Mouse (Mus musculus) liver, embryonic 16.5 days (tissue): Measurements from ENCODE around the gene Gtf2a1l. TPM values are rescaled to one million over a fixed set of nuclear protein-coding genes. Genes with fewer than 3 reads are reported as not detected.
A peak's percentile ranks its signal among the peaks of the same experiment; 100 is the strongest.

Experiments
- ATAC-seq: fragments of 200-750 bp; cut with Nextera tagmentation; 2 replicates; pipeline ENCODE4 v1.8.0; 2017; ENCODE audit warnings: low read depth, mild to moderate bottlenecking, moderate number of reproducible peaks, moderate library complexity
- H3K27ac ChIP-seq: fragments of 300-500 bp; sonication (generic); 2 replicates; pipeline ENCODE4 v1.5.1; 2014; ENCODE audit warnings: mild to moderate bottlenecking, low read length
- H3K27me3 ChIP-seq: fragments of 300-500 bp; sonication (generic); 2 replicates; pipeline ENCODE4 v1.6.1; 2014; ENCODE audit warnings: low read depth, low read length, mixed read lengths; ENCODE audit not compliant: control insufficient read depth, insufficient read depth
- H3K36me3 ChIP-seq: fragments of 300-500 bp; sonication (generic); 2 replicates; pipeline ENCODE4 v1.6.1; 2014; ENCODE audit warnings: mild to moderate bottlenecking; ENCODE audit not compliant: control insufficient read depth, insufficient read depth
- H3K4me1 ChIP-seq: fragments of 300-500 bp; sonication (generic); 2 replicates; pipeline ENCODE4 v1.6.1; 2014; ENCODE audit warnings: low read depth, low read length, mixed read lengths; ENCODE audit not compliant: control insufficient read depth
- H3K4me2 ChIP-seq: fragments of 300-500 bp; sonication (generic); 2 replicates; pipeline ENCODE4 v1.6.1; 2014; ENCODE audit warnings: low read depth, low read length, mixed read lengths
- H3K4me3 ChIP-seq: fragments of 300-500 bp; sonication (generic); 2 replicates; pipeline ENCODE4 v1.5.1; 2014; ENCODE audit warnings: low read depth, mild to moderate bottlenecking, low read length
- H3K9ac ChIP-seq: fragments of 300-500 bp; sonication (generic); 2 replicates; pipeline ENCODE4 v1.6.1; 2014; ENCODE audit warnings: low read depth, low read length
- H3K9me3 ChIP-seq: fragments of 300-500 bp; sonication (generic); replicated peaks from 2 replicates; pipeline ENCODE4 v1.6.1; 2016; ENCODE audit warnings: low read length; ENCODE audit not compliant: control insufficient read depth
- WGBS: fragments of 180-500 bp; shearing (Covaris S2); extraction: QIAGEN DNeasy Blood & Tissue Kit; methylation state at CpG from one replicate; pipeline ENCODE4 v1.1.7; 2014; ENCODE audit not compliant: insufficient replicate concordance; 5-methylcytosine and 5-hydroxymethylcytosine counted together
- polyA plus RNA-seq: library from polyadenylated mRNA; unstranded; fragments of >200 nt; fragmentation: Nextera tagmentation; extraction: Ambion mirVana; gene quantifications from 2 replicates; pipeline ENCODE4 v1.2.1, GENCODE M21; 2015

Gtf2a1l gene
- polyA plus RNA-seq: not detected in 2 replicates

DNA sequence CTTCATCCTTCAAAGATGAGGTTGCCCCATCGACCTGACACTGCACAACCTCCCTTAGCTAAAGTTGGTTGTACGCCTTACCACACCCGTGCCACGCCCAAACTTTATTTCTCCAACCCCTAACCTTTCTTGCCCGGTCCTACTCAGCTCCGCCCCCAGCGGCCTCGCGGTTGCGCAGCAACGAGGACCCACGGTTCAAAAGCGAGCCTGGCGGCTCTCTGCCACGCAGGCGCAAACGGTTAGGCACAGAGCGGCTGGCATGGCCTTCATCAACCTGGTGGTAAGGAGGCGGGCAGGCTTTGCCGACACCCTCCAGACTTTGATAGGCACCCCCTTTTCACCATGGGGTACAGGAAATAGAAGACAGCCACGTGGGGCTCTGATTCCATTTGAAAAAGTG lies at the start of gene Gtf2a1l:
Gene Gtf2a1l (plus strand): TSS at position 209 of the 400 bp plus-strand sequence.
- ATAC-seq: no peak
- H3K4me1 ChIP-seq: no peaks in the 10 kb centered on the region
- WGBS: 9% methylated on average over 21 of the region's 21 CpGs
- H3K27me3 ChIP-seq: no peaks in the 10 kb centered on the region; the same call in 1 of the 2 replicates
- H3K27ac ChIP-seq: no peak within 1 kb of the TSS
- no peaks in the 10 kb centered on the region for H3K9me3 ChIP-seq
- no peak within 1 kb of the TSS for H3K9ac ChIP-seq
- H3K4me2 ChIP-seq: no peak within 1 kb of the TSS
- H3K36me3 ChIP-seq: no peaks in the 10 kb centered on the region
- H3K4me3 ChIP-seq: no peak within 1 kb of the TSS

DNA sequence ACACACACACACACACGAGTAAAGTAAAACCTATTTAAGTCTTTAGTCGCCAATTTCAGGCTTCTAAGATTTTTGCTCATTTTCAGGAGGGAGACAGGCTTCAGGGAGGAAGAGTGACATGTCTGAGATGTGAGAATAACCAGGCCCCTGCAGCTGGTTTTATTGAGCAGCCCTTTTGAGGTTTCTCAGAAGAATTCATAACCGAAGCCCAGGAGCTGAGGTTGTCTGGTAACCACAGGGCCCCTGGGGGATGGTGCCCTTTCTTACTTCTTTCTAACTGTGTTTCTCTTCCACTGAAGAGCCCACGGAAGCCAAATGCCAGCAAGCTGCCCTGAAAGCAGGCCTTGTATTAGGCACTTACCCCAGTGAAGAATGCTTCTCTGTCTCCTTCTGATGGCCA lies 47.5 kb upstream of the Gtf2a1l start:
- no peaks in the 10 kb centered on the region for H3K4me1 ChIP-seq
- H3K9me3 ChIP-seq: no peaks in the 10 kb centered on the region
- H3K4me2 ChIP-seq: no peak overlapping the region
- no peaks in the 10 kb centered on the region for H3K36me3 ChIP-seq
- no peak for ATAC-seq
- H3K27ac ChIP-seq: no peak overlapping the region
- H3K9ac ChIP-seq: no peak overlapping the region
- 45% methylated on average over 4 of the region's 4 CpGs for WGBS
- no peak overlapping the region for H3K4me3 ChIP-seq
- H3K27me3 ChIP-seq: no peaks in the 10 kb centered on the region

DNA sequence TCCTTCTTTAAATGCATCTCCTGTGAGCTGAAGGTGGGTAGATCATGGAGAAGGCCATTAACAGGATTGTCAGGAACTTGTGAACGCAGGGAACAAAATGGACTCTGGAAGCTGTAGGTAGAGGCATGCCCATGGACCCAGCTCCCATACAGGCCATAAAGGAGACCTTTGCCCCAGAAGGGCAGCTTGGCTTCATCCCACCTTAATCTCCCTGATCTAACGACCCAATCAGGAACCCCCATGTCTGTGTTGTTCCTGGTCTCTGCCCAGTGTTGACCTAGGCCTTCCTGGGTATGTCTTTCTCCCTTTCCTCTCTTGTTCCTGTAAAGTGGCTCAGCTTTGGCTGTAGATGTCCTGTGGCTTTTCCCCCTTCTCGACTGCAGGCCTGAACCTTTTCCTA lies 47.1 kb upstream of the Gtf2a1l start:
- H3K27ac ChIP-seq: no peak overlapping the region
- H3K4me2 ChIP-seq: no peak overlapping the region
- H3K27me3 ChIP-seq: no peaks in the 10 kb centered on the region
- 60% methylated on average over 3 of the region's 3 CpGs for WGBS
- no peaks in the 10 kb centered on the region for H3K36me3 ChIP-seq
- H3K9ac ChIP-seq: no peak overlapping the region
- no peaks in the 10 kb centered on the region for H3K9me3 ChIP-seq
- H3K4me1 ChIP-seq: no peaks in the 10 kb centered on the region
- H3K4me3 ChIP-seq: no peak overlapping the region
- no peak for ATAC-seq

DNA sequence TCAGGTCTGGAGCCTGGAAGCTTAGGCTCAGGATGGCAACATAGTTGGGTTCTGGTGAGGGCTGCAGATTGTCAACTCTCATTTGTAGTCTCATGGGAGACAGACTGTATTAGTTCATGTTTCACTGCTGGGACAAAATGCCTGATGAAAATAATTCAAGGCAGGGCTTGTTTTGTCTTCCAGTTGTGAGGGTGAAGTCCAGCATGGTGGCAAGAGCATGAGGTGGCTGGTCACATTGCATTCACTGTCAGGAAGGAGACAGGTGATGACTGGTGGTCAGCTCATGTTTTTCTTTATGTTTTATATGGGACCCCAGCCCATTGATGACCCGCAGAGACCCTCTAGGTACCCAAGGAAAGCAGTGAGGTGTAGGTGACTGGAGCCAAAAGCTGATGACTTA lies 45.7 kb upstream of the Gtf2a1l start:
- Histone ChIP-seq H3K9me3 (no peaks in the 10 kb centered on the region), H3K4me2 (no peak overlapping the region), H3K4me3 (no peak overlapping the region), H3K4me1 (no peaks in the 10 kb centered on the region), H3K9ac (no peak overlapping the region), H3K36me3 (no peaks in the 10 kb centered on the region), H3K27me3 (no peaks in the 10 kb centered on the region), H3K27ac (no peak overlapping the region)
- ATAC-seq: no peak
- 62% methylated on average over 1 of the region's 1 CpGs for WGBS

DNA sequence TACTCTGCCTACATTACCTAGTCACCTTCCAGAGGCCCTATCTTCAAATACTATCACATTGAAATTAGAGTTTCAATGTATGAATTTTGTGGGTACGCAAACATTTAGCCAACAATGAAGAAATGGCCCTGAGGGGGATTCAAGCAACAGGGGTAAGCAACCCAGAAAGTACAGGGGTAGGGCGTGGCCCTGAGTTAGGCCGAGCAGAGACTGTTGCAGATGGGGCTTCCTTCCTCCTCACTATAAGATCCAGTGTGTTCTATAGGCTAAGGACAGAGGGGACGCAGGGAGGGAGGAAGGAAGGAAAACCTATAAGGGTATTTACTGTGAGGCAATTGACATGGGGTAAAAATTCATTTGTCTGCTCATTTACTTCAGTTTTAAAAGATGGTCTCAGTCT lies 44.1 kb upstream of the Gtf2a1l start:
- Histone ChIP-seq H3K4me2 (no peak overlapping the region), H3K4me3 (no peak overlapping the region), H3K27me3 (no peaks in the 10 kb centered on the region), H3K27ac (no peak overlapping the region), H3K4me1 (no peaks in the 10 kb centered on the region), H3K9me3 (no peaks in the 10 kb centered on the region), H3K9ac (no peak overlapping the region), H3K36me3 (no peaks in the 10 kb centered on the region)
- ATAC-seq: no peak
- WGBS: 50% methylated on average over 4 of the region's 4 CpGs

DNA sequence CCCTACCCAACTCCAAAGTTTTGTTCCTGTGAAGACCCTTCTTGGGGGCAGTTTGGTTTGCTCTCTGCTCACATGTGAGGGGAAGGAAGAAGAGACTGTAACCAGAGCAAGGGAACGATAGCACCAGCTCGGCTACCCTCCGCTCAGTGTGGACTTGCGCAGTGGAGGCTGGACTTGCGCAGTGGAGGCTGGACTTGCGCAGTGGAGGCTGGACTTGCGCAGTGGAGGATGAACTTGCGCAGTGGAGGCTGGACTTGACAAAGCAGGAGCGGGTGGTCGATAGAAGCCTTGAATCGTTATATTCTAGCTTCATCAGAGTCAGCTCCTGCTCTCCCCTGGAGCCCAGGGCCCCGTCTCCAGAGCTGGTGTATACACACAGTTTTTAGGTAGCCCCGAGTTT lies 43.1 kb upstream of the Gtf2a1l start:
- no peak overlapping the region for H3K4me3 ChIP-seq
- H3K4me2 ChIP-seq: no peak overlapping the region
- no peaks in the 10 kb centered on the region for H3K4me1 ChIP-seq
- no peaks in the 10 kb centered on the region for H3K9me3 ChIP-seq
- no peak overlapping the region for H3K9ac ChIP-seq
- no peak for ATAC-seq
- no peaks in the 10 kb centered on the region for H3K27me3 ChIP-seq
- no peaks in the 10 kb centered on the region for H3K36me3 ChIP-seq
- H3K27ac ChIP-seq: no peak overlapping the region
- WGBS: 83% methylated on average over 13 of the region's 13 CpGs

DNA sequence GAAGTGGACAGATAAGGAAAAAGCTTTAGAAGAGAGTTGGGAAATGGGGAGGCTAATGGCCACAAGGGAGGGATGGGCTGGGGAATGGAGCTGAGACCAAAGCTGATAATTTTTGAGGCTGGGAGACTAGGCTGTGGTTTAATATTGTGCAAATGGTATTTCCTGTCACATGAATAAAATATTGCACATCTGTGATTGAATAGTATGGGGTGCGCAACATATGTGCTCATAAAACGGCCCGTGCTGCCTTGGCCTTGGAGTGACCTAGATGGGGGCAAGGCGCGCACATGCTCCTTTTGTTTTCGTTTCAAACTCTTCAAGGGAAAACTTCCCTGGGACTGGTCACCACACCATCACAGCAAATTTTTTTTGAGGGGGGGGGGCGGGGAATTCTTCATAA lies 42.5 kb upstream of the Gtf2a1l start:
- Histone ChIP-seq H3K36me3 (no peaks in the 10 kb centered on the region), H3K27me3 (no peaks in the 10 kb centered on the region), H3K9me3 (no peaks in the 10 kb centered on the region), H3K9ac (no peak overlapping the region), H3K4me2 (no peak overlapping the region), H3K27ac (no peak overlapping the region), H3K4me1 (no peaks in the 10 kb centered on the region), H3K4me3 (no peak overlapping the region)
- 65% methylated on average over 7 of the region's 7 CpGs for WGBS
- ATAC-seq: no peak

DNA sequence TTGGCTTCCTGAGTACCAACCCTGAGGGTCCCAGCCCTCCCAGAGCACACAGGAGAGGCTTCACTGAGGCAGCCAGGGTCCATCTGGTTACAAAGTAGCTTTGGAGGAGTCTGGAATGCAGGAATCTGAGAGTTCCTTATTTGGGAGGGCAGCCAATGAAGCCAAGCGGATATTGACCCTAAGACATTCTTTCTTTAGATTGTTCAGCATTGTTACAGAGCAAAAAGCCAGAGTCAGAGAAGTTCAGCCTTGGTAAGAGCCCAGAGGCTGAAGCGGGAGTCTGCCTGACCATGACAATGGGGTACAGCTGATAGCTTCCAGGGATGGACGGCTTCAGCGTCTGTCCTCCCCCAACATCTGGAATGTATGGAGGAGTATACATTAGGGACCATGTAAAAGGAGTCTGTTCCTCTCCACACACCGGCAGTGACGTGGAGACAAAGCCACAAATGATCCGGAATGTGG lies 42.1 kb upstream of the Gtf2a1l start:
- H3K9ac ChIP-seq: no peak overlapping the region
- no peaks in the 10 kb centered on the region for H3K9me3 ChIP-seq
- H3K27ac ChIP-seq: peak overlapping the region; percentile 42; the same call in 1 of the 2 replicates
- no peaks in the 10 kb centered on the region for H3K36me3 ChIP-seq
- no peak overlapping the region for H3K4me3 ChIP-seq
- ATAC-seq: peak; percentile 14; the same call in 1 of the 2 replicates
- no peaks in the 10 kb centered on the region for H3K27me3 ChIP-seq
- H3K4me1 ChIP-seq: no peaks in the 10 kb centered on the region
- H3K4me2 ChIP-seq: no peak overlapping the region
- 59% methylated on average over 7 of the region's 7 CpGs for WGBS

DNA sequence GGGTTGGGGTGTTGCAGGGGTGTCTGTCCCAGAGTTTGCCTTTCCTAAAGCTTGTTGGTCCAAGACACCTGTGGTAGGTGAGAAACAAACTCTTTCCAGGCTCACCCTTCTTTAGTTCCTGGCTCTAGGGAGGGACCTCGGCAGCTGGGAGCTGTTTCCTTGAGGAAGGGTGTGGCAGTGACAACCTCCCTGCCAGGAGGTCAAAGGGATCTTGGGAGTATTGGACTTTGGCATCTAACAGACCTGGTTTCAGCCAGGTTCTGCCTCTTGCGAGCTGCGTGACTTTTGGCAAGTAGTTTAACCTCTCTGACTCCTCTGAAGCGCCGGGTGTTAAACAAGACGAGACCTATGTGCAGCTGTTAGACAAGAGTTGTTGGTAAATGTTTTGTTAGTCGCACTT lies 41.3 kb upstream of the Gtf2a1l start:
- H3K4me1 ChIP-seq: no peaks in the 10 kb centered on the region
- no peaks in the 10 kb centered on the region for H3K27me3 ChIP-seq
- H3K4me2 ChIP-seq: no peak overlapping the region
- 58% methylated on average over 7 of the region's 7 CpGs for WGBS
- H3K27ac ChIP-seq: peak overlapping the region; percentile 42; the same call in 1 of the 2 replicates
- H3K9me3 ChIP-seq: no peaks in the 10 kb centered on the region
- no peaks in the 10 kb centered on the region for H3K36me3 ChIP-seq
- no peak for ATAC-seq
- H3K4me3 ChIP-seq: no peak overlapping the region
- no peak overlapping the region for H3K9ac ChIP-seq
